Mouse (Mus musculus): ENCODE measurements around the gene Prickle2.

Gene Prickle2

DNA sequence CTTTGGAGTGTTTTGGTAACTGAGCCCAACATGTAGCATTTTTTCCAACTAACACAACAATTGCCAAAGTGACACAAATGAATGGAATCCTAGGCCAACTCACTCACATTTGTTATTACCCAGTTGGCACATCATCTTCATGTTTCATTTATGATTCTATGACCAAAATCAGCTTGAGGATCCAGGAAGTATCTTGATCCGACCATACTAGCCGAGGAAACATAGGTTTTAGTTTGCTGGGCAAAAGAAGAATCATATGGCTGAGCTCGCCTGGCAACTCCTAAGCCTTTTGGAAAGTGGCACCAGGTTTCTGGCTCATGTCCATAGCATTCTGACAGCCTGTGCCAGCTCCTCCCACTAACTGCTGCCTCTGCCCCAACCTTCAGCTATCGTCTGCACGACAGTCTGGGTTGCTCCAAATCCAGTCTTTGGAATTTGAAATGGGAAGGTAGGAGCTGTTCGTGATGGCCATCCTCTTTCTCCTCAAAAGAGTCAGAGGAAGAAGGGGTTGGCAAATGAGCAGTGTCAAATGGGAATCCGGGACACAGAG lies 184.4 kb downstream of the Prickle2 start:
- in situ Hi-C loops (cut with MboI; ENCODE audit: low sequenced_read_pairs), result no loop called here

DNA sequence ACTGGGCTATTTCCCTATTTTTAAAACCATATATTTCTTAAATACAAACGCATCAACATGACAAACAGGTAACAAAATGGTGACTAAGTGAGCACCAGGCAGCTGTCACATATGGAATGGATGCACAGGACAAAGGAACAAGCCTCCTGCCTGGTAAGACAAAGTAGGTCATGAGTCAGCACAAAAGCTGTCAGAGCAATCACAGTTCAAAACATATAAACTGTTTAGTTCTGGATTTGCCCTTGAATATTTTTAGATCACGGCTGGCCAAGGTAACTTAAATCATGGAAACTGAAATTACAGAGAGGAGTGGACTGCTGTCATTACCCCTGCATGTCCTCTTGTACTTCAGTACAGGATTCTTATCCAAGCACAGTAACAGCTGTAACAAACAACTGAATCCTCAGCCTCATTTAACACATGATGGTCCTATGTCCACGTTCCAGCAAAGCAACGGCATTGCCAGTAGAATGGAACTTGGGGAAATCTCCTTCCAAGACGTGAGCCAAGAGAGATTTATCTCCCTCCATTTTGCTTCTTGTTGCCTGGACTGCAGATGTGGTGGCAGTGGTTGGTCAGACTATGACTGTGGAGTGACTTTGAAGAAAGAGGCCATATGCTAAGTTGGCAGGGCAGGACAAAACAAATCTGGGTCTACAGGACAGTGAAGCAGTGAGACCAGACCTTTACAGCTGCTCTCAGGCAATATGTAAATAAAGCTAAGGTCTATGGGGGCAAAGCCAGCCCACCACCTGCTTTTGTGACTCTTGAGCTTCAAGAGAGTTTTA lies 185.7 kb downstream of the Prickle2 start:
- in situ Hi-C loops (cut with MboI; ENCODE audit: low sequenced_read_pairs), result no loop called here

DNA sequence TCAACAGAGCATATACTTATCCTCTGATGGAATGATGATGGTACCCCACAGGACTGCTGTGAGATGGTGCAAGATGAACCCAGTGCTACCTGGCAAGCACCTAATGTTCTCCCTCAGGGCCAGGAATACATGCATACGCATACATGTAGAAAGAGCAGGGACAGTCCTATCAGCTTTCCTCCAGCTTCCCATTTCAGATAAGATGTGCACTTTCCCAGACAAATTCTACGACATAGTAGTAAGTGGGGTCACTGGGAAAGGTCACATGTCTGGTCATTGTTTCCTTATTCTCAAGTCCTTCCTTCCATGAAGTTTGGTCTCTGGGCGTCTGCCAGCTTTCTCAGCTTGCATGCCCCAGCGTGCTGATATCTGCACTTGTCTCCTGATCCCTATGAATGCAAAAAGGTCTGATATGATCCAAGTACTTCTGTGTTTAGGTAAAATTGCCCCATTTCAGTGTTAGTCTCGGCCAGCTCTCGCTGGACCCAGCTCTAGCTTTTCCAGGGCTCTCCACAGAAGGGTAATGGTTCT lies 187.5 kb downstream of the Prickle2 start:
- in situ Hi-C loops (cut with MboI; ENCODE audit: low sequenced_read_pairs), result no loop called here

GRCm38 (mm10) chr6:92517002-92517401 lies 189.0 kb downstream of the Prickle2 start:
- in situ Hi-C loops (cut with MboI; ENCODE audit: low sequenced_read_pairs), result no loop called here

DNA sequence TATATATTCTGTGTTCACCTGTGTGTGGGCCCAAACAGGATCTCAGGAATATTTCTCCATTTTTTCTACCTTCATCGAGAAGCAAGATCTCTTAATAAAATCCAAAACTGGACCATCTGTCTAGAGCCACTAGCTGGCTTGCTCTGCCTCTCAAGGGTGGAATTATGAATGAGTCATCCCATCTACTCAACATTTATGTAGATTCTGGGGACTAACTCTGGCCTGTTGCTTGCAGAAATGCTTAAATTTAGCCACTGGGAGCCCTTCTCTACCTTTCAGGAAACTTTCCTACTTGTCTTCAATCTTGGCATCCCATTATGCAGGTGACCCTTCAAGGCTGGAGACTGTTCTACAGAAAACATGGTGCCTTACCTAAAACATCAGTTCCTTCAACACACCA lies 194.0 kb downstream of the Prickle2 start:
- in situ Hi-C loops (cut with MboI; ENCODE audit: low sequenced_read_pairs), result no loop called here

GRCm38 (mm10) chr6:92509712-92510111 lies 196.2 kb downstream of the Prickle2 start:
- in situ Hi-C loops (cut with MboI; ENCODE audit: low sequenced_read_pairs), result no loop called here

DNA sequence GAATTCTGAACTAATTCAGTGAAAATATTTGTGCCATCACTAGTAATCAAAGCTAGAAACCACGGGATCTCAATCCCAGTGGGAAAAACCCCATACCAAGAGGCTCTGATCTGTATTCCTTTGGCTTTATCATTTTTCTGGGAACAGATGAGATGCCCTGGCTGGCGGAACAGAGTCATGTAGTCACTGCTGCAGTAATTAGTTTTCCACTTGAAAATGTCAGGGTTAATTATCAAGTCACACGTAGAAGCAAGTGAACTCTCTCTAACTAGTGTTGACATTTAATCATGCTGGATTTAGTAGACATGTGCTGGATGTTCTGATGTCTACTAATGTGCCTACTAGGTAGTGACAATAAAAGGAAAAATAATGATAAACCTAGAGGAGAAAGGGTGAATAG lies 199.7 kb downstream of the Prickle2 start:
- in situ Hi-C loops (cut with MboI; ENCODE audit: low sequenced_read_pairs), result no loop called here

- in situ Hi-C loops (cut with MboI; ENCODE audit: low sequenced_read_pairs), result no loop called here
Measured at GRCm38 (mm10) chr6:92499449-92499848, 206.5 kb downstream of the Prickle2 start.

GRCm38 (mm10) chr6:92498574-92498973 lies 207.4 kb downstream of the Prickle2 start:
- in situ Hi-C loops (cut with MboI; ENCODE audit: low sequenced_read_pairs), result no loop called here

DNA sequence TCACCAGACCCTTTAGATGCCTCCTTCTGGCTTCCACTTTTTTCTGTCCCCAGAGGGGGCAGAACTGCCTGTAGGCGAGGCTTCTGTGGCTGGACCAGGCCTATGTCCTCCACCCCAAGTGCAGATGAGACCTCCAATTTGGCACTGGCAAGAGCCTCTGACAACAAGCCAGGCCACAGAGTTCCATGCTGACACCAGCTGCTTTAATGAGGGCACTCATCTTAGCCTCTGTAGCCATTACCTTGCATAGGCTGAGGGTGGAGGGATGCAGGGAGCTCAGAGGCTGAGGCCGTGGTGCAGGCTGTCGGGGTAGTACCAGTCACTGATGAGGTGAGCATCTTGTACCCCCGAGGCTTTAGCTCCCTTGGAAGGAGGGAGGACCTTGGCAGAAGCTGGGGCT lies 208.7 kb downstream of the Prickle2 start:
- in situ Hi-C loops (cut with MboI; ENCODE audit: low sequenced_read_pairs), result no loop called here

DNA sequence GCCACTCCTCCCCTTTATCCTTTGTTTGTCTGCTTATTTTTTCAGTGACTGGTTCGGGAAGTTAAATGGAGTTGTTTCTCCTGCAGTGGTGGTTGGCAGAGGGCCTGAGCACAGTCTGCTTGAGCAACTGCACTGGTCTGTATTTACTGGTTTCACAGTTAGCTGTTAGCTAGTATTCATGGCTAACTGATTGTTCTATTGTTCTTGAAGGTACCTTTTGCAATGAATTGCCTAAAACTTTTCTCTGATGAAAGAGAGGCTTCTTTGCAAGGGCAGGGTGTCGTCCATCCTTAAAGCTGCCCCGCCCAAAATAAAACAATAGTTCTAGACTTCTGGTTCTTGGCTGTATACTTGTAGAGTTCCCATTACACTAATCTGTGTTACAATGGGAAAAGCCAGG lies 210.5 kb downstream of the Prickle2 start:
- in situ Hi-C loops (cut with MboI; ENCODE audit: low sequenced_read_pairs), result no loop called here

- in situ Hi-C loops (cut with MboI; ENCODE audit: low sequenced_read_pairs), result no loop called here
Measured at GRCm38 (mm10) chr6:92481690-92481956, 224.3 kb downstream of the Prickle2 start.

- in situ Hi-C loops (cut with MboI; ENCODE audit: low sequenced_read_pairs), result no loop called here
Measured at GRCm38 (mm10) chr6:92480941-92481689, 224.8 kb downstream of the Prickle2 start.

DNA sequence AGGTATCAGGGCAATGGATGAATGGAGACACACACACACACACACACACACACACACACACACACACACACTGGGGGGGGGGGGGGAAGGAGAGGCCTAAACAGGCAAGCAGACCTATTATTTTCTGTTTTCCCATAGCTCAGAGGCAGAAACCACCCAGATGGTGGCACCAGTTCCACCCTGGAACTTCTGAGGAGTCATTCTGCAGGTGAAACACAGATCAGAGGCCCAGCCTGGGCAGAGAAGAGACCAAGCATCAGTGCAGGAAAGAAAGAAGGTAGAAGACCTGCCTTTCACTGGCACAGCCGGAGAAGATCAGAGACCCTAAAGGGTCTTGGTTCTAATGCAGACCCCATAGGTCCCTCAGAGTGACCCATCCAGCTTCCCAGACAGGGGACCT lies 227.3 kb downstream of the Prickle2 start:
- in situ Hi-C loops (cut with MboI; ENCODE audit: low sequenced_read_pairs), result no loop called here

DNA sequence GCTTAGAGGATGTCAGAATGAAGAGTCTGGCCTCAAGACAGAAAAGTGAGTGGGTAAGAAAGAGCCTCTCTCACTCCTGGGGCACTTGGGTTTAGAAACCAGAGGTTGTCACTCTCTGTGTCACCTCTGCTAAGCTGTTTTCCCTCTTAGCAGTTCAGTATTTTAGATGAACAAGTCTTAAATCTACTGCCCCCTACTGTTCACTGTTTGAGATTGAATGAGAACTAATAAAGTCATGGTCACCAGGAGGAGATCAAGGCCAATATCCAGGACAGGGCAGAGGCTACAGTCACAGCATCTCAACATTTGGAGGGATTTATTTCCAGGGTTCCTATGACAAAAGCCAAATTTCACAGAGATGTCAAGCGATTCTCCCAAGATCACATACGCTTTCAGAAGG lies 228.3 kb downstream of the Prickle2 start:
- in situ Hi-C loops (cut with MboI; ENCODE audit: low sequenced_read_pairs), result no loop called here

DNA sequence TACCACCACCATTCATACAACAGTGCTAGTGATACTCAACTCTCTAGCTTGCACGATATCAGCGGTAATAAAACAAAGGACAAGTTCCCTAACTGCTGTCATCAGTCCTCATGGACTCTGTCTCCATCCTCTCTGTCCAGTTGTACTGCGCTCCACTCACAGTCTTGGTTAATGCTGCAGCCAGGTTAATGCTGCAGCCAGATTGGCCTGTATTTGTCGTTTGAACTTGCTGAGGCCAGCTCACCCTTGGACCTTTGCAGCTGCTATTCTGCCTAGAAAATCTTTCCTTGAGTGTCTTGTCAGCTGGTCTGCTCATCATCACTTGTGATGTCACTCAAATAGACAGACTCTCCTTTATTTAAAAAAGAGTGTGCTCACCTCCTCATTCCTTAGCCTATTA lies 236.5 kb downstream of the Prickle2 start:
- in situ Hi-C loops (cut with MboI; ENCODE audit: low sequenced_read_pairs), result no loop called here

DNA sequence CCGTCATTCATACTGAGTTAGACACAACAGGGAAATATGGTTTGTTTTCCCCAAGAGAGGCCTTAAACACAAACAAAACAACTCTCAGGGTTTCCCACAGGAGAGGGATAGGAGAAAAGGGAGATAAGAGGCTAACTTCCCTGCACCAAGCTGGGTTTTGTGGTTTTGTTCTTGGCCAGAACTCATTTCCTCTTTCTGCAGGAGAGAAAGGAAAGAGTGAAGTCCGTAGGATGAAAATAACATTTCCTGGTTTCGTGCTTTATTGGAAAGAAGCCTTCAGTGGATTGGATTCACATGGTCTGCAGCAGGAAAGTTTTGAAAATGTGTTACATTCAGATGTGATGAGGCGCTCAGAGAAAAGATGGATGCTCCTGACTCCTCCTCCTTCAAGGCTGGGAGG lies 237.1 kb downstream of the Prickle2 start:
- in situ Hi-C loops (cut with MboI; ENCODE audit: low sequenced_read_pairs), result no loop called here

DNA sequence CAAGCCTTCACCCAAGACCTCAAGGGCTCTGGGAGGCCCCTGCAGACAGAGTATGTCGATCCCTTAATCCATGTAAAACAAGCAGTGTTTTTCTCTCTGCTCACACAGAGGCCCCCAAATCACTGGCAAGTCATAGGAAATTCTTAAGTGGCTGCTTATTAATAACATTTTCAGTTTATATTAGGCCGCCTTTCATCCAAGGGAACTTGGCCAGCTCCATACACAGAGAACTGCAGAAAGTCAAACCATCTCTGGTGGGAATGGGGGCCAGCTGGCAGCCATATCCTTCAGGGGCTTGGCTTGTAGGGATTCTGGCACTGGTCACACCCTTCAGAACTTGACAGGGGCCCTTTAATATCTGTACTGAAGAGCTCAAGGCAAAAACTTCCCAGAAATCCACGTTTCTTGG lies 237.6 kb downstream of the Prickle2 start:
- in situ Hi-C loops (cut with MboI; ENCODE audit: low sequenced_read_pairs), result no loop called here

GRCm38 (mm10) chr6:92467343-92467742 lies 238.6 kb downstream of the Prickle2 start:
- in situ Hi-C loops (cut with MboI; ENCODE audit: low sequenced_read_pairs), result no loop called here

- in situ Hi-C loops (cut with MboI; ENCODE audit: low sequenced_read_pairs), result no loop called here
Measured at GRCm38 (mm10) chr6:92465666-92466065, 240.3 kb downstream of the Prickle2 start.

DNA sequence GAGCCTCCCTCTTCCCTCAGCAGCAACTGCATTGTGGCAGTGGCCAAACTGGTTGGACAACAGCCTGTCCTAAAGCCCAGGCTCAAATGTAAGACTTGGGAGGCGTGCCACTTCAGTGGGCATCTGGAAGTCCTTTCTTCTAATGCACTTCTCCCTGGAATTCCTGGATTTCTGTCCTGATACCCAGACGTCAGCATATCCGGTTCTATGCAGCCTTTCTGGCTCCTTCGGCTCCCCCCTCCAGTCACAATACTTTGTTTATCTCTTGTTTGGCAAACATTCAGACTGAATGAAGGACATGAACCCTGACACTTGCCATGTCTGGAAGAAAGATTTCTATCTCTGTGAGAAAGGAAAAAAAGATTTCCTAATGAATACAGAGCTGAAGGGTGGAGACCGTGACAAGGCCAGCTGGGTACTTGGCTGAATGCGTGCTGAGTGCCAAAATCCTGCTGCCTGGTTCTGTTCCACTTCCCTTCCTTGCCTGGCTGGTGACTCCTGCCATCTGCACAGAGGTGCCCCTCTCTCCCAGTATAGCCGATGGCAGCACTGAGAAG lies 241.1 kb downstream of the Prickle2 start:
- in situ Hi-C loops (cut with MboI; ENCODE audit: low sequenced_read_pairs), result no loop called here

DNA sequence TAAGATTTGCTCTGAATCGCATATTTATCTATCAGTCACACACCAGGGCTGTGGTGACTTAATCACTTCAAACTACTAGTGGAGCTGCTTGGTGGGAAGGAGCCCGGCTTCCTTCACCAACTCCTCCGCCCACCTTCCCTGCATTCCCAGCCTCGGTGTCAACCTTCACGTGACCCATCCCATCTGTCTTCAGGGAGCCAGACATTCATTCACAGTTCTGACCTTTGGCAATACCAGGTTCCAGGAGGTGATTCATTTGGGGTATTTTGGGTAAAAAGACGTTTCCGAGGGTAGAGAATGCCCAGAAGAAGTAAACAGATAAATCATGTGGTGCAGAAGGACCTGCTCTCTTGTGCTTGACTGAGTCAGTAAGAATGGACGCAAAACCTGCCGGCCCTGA lies 242.2 kb downstream of the Prickle2 start:
- in situ Hi-C loops (cut with MboI; ENCODE audit: low sequenced_read_pairs), result no loop called here

Measured in CH12F3 (cell line).